Mouse (Mus musculus): Measurements from ENCODE around the gene Gm5483.
"Not testable (repeated sequence)": the region's sequence is repeated elsewhere in the genome, so short reads cannot be mapped to it uniquely, and the experiment has no call there.

Gene Gm5483

DNA sequence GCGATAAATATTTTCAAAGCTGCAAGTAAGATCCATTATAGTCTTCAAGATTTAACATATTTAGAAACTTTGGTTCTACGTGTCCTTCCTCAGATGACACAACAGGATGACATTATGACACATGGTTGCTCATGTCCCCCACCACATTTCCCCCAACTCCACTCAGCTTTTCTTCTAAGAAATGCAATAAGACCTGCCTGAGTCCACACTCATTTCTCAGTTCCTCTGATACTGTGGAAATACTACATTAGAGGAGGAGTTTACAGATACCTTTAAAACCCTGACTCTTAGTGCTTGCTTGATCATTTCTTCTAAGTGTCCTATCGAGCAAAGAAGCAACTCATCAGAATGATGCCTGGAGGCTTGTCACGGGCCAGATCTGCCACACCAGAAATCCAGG, at the start of gene Gm5483:
Gene Gm5483, plus strand, starts transcription at position 301 of the 400 bp plus-strand sequence.
- not testable (repeated sequence) for DNase-seq

DNA sequence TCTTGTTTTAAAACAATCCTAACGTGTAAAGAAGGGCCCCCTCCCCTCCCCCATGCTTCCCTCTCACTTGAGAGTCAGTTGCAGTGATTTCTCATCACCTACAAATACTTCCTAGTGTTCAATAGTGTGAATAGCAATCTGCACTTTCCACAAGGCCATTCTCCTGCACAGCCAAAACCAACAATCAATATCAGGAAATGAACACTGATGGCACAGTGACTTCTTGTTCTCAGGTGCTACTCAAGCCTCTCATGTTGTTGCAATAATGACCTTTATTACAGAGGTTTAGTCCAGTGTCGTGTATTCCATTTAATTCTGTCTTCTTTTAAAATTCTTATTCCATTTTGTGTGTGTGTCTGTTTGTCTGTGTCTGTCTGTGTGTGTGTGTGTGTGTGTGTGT, 45.8 kb upstream of the Gm5483 start:
- no peak for DNase-seq

- DNase-seq: no peak
These were observed 27.5 kb upstream of the Gm5483 start, which contains the start of gene Stfa2l1 for GRCm38 (mm10) chr16:36156402-36156975. Gene Stfa2l1, plus strand, starts transcription at chr16:36156811.

- not testable (repeated sequence) for DNase-seq
These were observed 16.2 kb upstream of the Gm5483 start for GRCm38 (mm10) chr16:36167841-36168240.

DNA sequence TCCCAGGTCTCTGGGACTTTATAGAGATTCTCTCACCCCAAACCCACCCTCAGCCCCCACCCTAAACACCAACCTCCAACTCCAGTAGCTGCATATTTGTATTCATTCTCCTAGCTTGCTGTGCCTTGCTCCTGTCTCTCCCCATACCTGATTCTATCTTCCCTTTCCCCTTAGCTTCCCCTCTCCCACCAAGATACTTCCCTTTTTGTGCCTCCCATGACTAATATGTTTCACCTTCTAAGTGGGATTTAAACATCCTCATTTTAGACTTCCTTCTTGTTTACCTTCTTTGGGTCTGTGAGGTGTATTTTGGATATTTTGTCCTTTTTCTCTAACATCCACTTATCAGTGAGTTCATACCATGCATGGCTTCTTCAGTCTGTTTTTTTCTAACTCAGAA, 7.9 kb upstream of the Gm5483 start:
- no peak for DNase-seq

- no peak for DNase-seq
These were observed 4.1 kb upstream of the Gm5483 start for GRCm38 (mm10) chr16:36179910-36180309.

GRCm38 (mm10) chr16:36199226-36199625, 15.2 kb downstream of the Gm5483 start:
- DNase-seq: no peak

GRCm38 (mm10) chr16:36203846-36204245, 19.8 kb downstream of the Gm5483 start:
- DNase-seq: no peak

GRCm38 (mm10) chr16:36205684-36206083, 21.7 kb downstream of the Gm5483 start:
- not testable (repeated sequence) for DNase-seq

DNA sequence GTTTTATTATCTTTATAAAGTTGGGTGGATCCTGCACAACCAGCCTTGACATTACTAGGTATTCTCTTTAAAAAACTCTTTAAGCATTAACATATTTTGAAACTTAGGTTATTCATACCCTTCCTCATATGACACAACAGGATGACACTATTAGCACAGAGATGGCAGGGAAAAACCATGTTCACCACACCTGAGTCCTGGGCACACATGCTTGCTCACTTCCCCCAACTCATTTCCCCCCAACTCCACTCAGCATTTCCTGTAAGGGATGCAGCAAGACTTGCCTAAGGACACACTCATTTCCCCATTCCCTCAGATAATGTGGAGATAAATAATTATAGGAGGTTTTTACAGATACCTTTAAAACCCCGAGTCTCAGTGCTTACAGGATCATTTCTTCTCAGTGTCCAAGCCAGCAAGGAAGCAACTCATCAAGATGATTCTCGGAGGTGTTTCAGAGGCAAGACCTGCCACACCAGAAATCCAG, 26.0 kb downstream of the Gm5483 start, which contains the start of gene Gm5416:
Gene Gm5416, plus strand, starts transcription at position 437 of the 487 bp plus-strand sequence.
- no peak for DNase-seq

GRCm38 (mm10) chr16:36221168-36221567, 37.2 kb downstream of the Gm5483 start, which contains the start of gene 2010005H15Rik:
Gene 2010005H15Rik, plus strand, starts transcription at chr16:36221468.
- not testable (repeated sequence) for DNase-seq

Measured in cerebellum, adult 18-20 months (tissue).